Mouse (Mus musculus) C2C12 (cell line): Measurements from ENCODE around the gene Hscb. TPM values are rescaled to one million over a fixed set of nuclear protein-coding genes. Genes with fewer than 3 reads are reported as not detected.

Experiments
- H3K27me3 ChIP-seq: one replicate; pipeline ENCODE4 v1.6.1; 2011; ENCODE audit not compliant: control insufficient read depth, insufficient read depth, insufficient read length
- H3K36me3 ChIP-seq: one replicate; pipeline ENCODE4 v1.6.1; 2011; ENCODE audit not compliant: control insufficient read depth, insufficient read depth
- H3K4me3 ChIP-seq: one replicate; pipeline ENCODE4 v1.5.1; 2011; ENCODE audit warnings: mild to moderate bottlenecking, control low read depth; ENCODE audit not compliant: poor library complexity, insufficient read depth, severe bottlenecking
- H3K79me2 ChIP-seq: one replicate; pipeline ENCODE4 v1.6.1; 2011; ENCODE audit not compliant: control insufficient read depth, insufficient read depth
- H3K79me3 ChIP-seq: one replicate; pipeline ENCODE4 v1.6.1; 2011; ENCODE audit warnings: low read depth, control low read depth
- H3ac ChIP-seq: one replicate; pipeline ENCODE3; 2011; ENCODE audit warnings: low read depth; ENCODE audit not compliant: control insufficient read depth, insufficient read length
- CEBPB ChIP-seq: IDR thresholded peaks from one replicate; pipeline ENCODE4 v1.6.1; 2011; ENCODE audit warnings: low read depth, mild to moderate bottlenecking, control low read depth, moderate library complexity
- CTCF ChIP-seq: IDR thresholded peaks from one replicate; pipeline ENCODE4 v1.5.1; 2011; ENCODE audit not compliant: control insufficient read depth, insufficient read depth, insufficient read length
- FOSL1 ChIP-seq: IDR thresholded peaks from one replicate; pipeline ENCODE4 v1.8.0; 2011; ENCODE audit warnings: mild to moderate bottlenecking, low read length; ENCODE audit not compliant: poor library complexity, insufficient read depth, severe bottlenecking
- MAX ChIP-seq: IDR thresholded peaks from one replicate; pipeline ENCODE4 v1.6.1; 2011; ENCODE audit warnings: mild to moderate bottlenecking, control low read depth
- MYOD1 ChIP-seq: IDR thresholded peaks from one replicate; pipeline ENCODE4 v1.6.1; 2011; ENCODE audit warnings: low read depth; ENCODE audit not compliant: control insufficient read depth, insufficient read length
- MYOG ChIP-seq: IDR thresholded peaks from one replicate; pipeline ENCODE4 v1.6.1; 2011; ENCODE audit not compliant: control insufficient read depth, insufficient read length; ENCODE audit errors: extremely low read depth
- USF1 ChIP-seq: IDR thresholded peaks from one replicate; pipeline ENCODE4 v1.6.1; 2011; ENCODE audit warnings: low read depth, mild to moderate bottlenecking, control low read depth, moderate library complexity
- polyA plus RNA-seq: library from polyadenylated mRNA; unstranded; fragments of >200 nt; fragmentation: generic; extraction: Trizol; gene quantifications from one replicate; pipeline ENCODE4 v1.2.1, GENCODE M21; 2012; ENCODE audit warnings: missing spikeins

Hscb gene
- polyA plus RNA-seq, 1 experiment, result 12.2 TPM

- Histone ChIP-seq H3K36me3 (no peaks in the 10 kb centered on the region), H3K79me2 (peaks cover 31% of the 10 kb centered on the region), H3K27me3 (no peaks in the 10 kb centered on the region), H3K4me3 (no peak overlapping the region), H3K79me3 (peaks cover 9% of the 10 kb centered on the region), H3ac (no peak overlapping the region)
- TF ChIP-seq MAX (no peak), CTCF (no peak), FOSL1 (no peak), USF1 (no peak), CEBPB (no peak), MYOG (no peak), MYOD1 (no peak)
Measured at GRCm38 (mm10) chr5:110807453-110807852, 32.1 kb downstream of the Hscb start.

- Histone ChIP-seq H3K36me3 (no peaks in the 10 kb centered on the region), H3ac (no peak overlapping the region), H3K27me3 (no peaks in the 10 kb centered on the region), H3K4me3 (no peak overlapping the region), H3K79me2 (peaks cover 31% of the 10 kb centered on the region), H3K79me3 (peaks cover 9% of the 10 kb centered on the region)
- TF ChIP-seq FOSL1 (no peak), USF1 (no peak), CTCF (no peak)
Measured at GRCm38 (mm10) chr5:110806676-110807075, 32.9 kb downstream of the Hscb start.

- H3K4me3 ChIP-seq, result no peak overlapping the region
- TF ChIP-seq CEBPB (no peak), MAX (no peak), CTCF (no peak)
- no peak overlapping the region for H3ac ChIP-seq
- peaks cover 31% of the 10 kb centered on the region for H3K79me2 ChIP-seq
- H3K79me3 ChIP-seq, result peaks cover 9% of the 10 kb centered on the region
- no peaks in the 10 kb centered on the region for H3K27me3 ChIP-seq
- H3K36me3 ChIP-seq, result no peaks in the 10 kb centered on the region
Measured at GRCm38 (mm10) chr5:110806154-110806553, 33.4 kb downstream of the Hscb start.

- no peaks in the 10 kb centered on the region for H3K36me3 ChIP-seq
- no peak for TF ChIP-seq MYOD1
- TF ChIP-seq MAX, result no peak
- no peak for TF ChIP-seq USF1
- no peak for TF ChIP-seq MYOG
- TF ChIP-seq FOSL1, result no peak
- no peak for TF ChIP-seq CTCF
- TF ChIP-seq CEBPB, result no peak
Measured at GRCm38 (mm10) chr5:110804012-110804743, 35.4 kb downstream of the Hscb start.

GRCm38 (mm10) chr5:110802809-110803208 is 36.8 kb downstream of the Hscb start:
- Histone ChIP-seq H3ac (no peak overlapping the region), H3K36me3 (peaks cover 9% of the 10 kb centered on the region), H3K4me3 (no peak overlapping the region), H3K79me3 (peaks cover 3% of the 10 kb centered on the region), H3K27me3 (no peaks in the 10 kb centered on the region), H3K79me2 (peaks cover 15% of the 10 kb centered on the region)
- TF ChIP-seq CTCF (no peak), MAX (no peak), MYOD1 (no peak), CEBPB (no peak), MYOG (no peak), FOSL1 (no peak), USF1 (no peak)

More at GRCm38 (mm10) chr5:110804012-110804743, 35.4 kb downstream of the Hscb start:
- Histone ChIP-seq H3K4me3 (no peak overlapping the region), H3K27me3 (no peaks in the 10 kb centered on the region), H3K79me3 (peaks cover 9% of the 10 kb centered on the region), H3ac (no peak overlapping the region), H3K79me2 (peaks cover 28% of the 10 kb centered on the region)

GRCm38 (mm10) chr5:110802186-110802585 is 37.4 kb downstream of the Hscb start:
- Histone ChIP-seq H3K36me3 (peaks cover 9% of the 10 kb centered on the region), H3K27me3 (no peaks in the 10 kb centered on the region), H3K79me2 (peaks cover 8% of the 10 kb centered on the region), H3ac (no peak overlapping the region), H3K79me3 (no peaks in the 10 kb centered on the region), H3K4me3 (no peak overlapping the region)
- TF ChIP-seq MAX (no peak), CTCF (no peak), MYOG (no peak), MYOD1 (no peak), FOSL1 (no peak), USF1 (no peak), CEBPB (no peak)
